Mouse (Mus musculus) inflammation-experienced regulatory T-cells (primary cell): ENCODE measurements around the gene Gm3002. TPM values are rescaled to one million over a fixed set of nuclear protein-coding genes. Genes with fewer than 3 reads are reported as not detected.

ENCODE experiments used
- polyA plus RNA-seq, 2 experiments: library from polyadenylated mRNA; unstranded; fragments of 100-300 nt; shearing (Covaris generic); gene quantifications; one replicate each; pipeline ENCODE4 v1.2.1; 2017

Gene Gm3002
- polyA plus RNA-seq: under 1 TPM; 0.31 to 0.82 TPM

GRCm38 (mm10) chr14:3809774-3810173 is at the start of gene Gm3002:
Gene Gm3002 (plus strand): TSS chr14:3810074.

GRCm38 (mm10) chr14:3845945-3846344 is 36.1 kb downstream of the Gm3002 start, which contains the start of gene Gm3033:
Gene Gm3033 (plus strand): TSS chr14:3846245.

GRCm38 (mm10) chr14:3883872-3884271 is 74.0 kb downstream of the Gm3002 start, which contains the start of gene Gm2916:
Gene Gm2916 (plus strand): TSS chr14:3884172.

GRCm38 (mm10) chr14:3931456-3931855 is 121.6 kb downstream of the Gm3002 start, which contains the start of gene Gm3029:
Gene Gm3029 (plus strand): TSS chr14:3931756.

GRCm38 (mm10) chr14:3963247-3963646 is 153.4 kb downstream of the Gm3002 start, which contains the start of gene Gm3095:
Gene Gm3095 (plus strand): TSS chr14:3963547.

GRCm38 (mm10) chr14:3998094-3998493 is 188.2 kb downstream of the Gm3002 start, which contains the start of gene Gm3099:
Gene Gm3099 (plus strand): TSS chr14:3998394.

Other genes with a start within 250 kb of the Gm3002 start
- not detected for gene Gm3012, start 175.6 kb upstream of the Gm3002 start, polyA plus RNA-seq
- 10 to 100 TPM in 1 of 2 experiments, 1 to 10 TPM in 1; 3.1 to 14.2 TPM for gene Gm3020, start 158.0 kb upstream of the Gm3002 start, polyA plus RNA-seq
- gene Gm3043, start 121.3 kb upstream of the Gm3002 start, polyA plus RNA-seq: not detected
- 1 to 10 TPM in 1 of 2 experiments, not detected in 1; 1.4 TPM for gene Gm3033, start 36.2 kb downstream of the Gm3002 start, polyA plus RNA-seq
- not detected for gene Gm2916, start 74.1 kb downstream of the Gm3002 start, polyA plus RNA-seq
- not detected for gene Gm3029, start 121.7 kb downstream of the Gm3002 start, polyA plus RNA-seq
- not detected for gene Gm3095, start 153.5 kb downstream of the Gm3002 start, polyA plus RNA-seq
- gene Gm3099, start 188.3 kb downstream of the Gm3002 start, polyA plus RNA-seq: not detected
- 1 to 10 TPM; 1.4 to 4.9 TPM for gene Gm5796, start 213.9 kb downstream of the Gm3002 start, polyA plus RNA-seq